Mouse (Mus musculus): ENCODE results near the gene Lpin1. TPM values are rescaled to one million over a fixed set of nuclear protein-coding genes. Genes with fewer than 3 reads are reported as not detected.
A peak's percentile ranks its signal among the peaks of the same experiment; 100 is the strongest.

The Lpin1 gene
- total RNA-seq, 2 experiments from 2014 or later: 17.7 to 20.9 TPM

DNA sequence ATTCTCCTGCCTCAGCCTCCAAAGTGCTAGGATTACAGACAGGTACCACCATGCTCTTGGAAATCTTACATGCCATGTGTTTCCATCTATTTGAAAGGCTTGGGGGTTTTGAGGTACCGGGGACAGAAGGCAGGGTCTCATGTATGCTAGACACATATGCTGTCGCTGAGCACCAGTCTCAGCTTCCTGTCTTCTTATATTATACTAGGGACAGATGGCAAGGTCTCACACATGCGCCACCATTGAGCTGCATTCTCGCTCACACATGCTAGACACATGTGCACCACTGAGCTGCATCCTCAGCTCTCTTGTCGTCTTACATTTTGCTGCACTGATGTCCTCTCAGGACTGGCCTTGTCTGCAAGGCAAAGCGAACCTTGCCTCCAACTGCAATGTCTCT is 8.7 kb upstream of the Lpin1 start:
- DNase-seq (ENCODE audit: low spot score in 2 of 2): no peak

- DNase-seq (ENCODE audit: low spot score in 2 of 2): peak; percentile 76 to 78
Measured at GRCm38 (mm10) chr12:16618512-16619274, 7.9 kb upstream of the Lpin1 start.

GRCm38 (mm10) chr12:16615738-16616137 is 5.0 kb upstream of the Lpin1 start:
- no peak for DNase-seq (ENCODE audit: low spot score in 2 of 2)

DNA sequence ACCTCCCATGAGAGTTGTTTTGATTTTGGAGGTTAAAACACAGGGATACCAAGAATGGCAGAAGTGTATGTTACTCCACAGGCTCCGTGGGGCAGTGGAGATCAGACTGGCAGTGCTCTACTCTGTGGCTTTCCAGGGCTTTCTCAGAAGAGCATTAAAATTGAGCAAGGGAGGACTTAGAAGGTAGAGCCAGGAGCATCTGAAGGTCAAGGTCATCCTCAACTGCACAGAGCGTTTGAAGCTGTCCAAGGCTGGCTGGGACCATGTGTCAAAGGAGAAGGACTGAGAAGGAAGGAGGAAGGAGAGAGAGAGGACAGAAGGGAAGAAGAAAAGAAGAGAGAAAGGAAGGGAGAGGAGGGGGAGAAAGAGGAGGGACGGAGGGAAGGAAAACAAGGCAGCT is 3.8 kb upstream of the Lpin1 start:
- DNase-seq (ENCODE audit: low spot score in 2 of 2): no peak

GRCm38 (mm10) chr12:16605624-16606023 is 5.1 kb downstream of the Lpin1 start:
- DNase-seq (ENCODE audit: low spot score in 2 of 2): no peak

GRCm38 (mm10) chr12:16602271-16602670 is 8.5 kb downstream of the Lpin1 start:
- no peak for DNase-seq (ENCODE audit: low spot score in 2 of 2)

DNA sequence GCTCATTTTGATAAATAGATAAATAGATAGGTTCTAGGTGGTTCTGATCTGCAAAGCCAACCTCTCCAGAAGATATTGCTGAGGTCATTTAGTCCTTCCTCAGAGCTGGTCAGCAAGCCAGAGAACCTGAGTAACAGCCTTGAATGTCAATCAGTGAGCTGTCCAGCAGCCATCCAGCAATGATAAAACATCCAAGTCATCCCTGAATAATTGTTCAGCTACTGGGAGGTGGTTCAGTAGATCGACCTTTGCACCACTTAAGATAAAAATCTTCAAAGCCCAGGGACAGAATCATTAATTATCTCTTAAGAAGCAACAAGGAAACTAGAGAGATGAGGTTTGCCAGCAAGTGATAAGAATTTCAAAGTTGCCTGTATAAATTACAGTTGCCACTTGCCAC is 10.4 kb downstream of the Lpin1 start:
- no peak for DNase-seq (ENCODE audit: low spot score in 2 of 2)

- DNase-seq (ENCODE audit: low spot score in 2 of 2): no peak
Measured at GRCm38 (mm10) chr12:16599359-16599758, 11.4 kb downstream of the Lpin1 start.

GRCm38 (mm10) chr12:16593761-16594160 is 17.0 kb downstream of the Lpin1 start:
- DNase-seq (ENCODE audit: low spot score in 2 of 2): no peak

- DNase-seq (ENCODE audit: low spot score in 2 of 2): no peak
Measured at GRCm38 (mm10) chr12:16593014-16593413, 17.8 kb downstream of the Lpin1 start.

- DNase-seq (ENCODE audit: low spot score in 2 of 2): no peak
Measured at GRCm38 (mm10) chr12:16592451-16592850, 18.3 kb downstream of the Lpin1 start.

DNA sequence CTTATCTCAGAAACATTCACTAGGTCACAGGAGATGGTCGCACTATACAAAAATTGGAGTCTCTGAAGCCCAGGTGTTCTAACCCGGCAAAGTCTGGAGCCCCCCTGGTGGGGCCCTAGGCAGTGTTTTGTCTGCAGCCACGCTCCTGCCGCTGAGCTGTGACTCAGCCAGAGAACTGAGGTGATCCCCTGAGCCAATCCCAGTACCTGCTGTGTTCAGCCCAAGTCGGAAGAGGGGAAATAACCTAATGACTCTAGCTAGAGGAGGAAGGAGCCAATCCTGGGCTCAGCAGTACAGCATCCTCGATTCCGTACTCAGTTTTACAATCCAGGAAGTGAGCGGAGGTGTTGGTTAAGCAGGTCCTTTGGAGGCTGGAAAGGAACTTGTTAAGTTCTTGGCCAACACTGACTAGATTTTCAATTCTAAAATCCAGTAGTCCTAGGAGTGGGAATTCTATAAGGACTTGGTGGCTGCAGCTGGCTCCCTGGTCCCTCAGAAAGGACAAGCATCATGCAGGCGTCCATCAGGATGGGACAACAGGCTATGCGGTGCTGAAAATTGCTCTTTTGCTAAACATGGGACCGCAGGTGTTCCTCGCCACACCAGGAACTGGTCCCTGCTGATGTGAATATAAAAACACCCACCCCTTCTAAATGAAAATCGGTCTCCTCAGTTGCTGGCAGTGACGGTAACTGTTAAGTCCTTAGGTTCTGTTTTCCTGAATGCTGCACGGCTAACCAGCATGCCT is 19.1 kb downstream of the Lpin1 start:
- peak; percentile 74 to 83 for DNase-seq (ENCODE audit: low spot score in 2 of 2)

DNA sequence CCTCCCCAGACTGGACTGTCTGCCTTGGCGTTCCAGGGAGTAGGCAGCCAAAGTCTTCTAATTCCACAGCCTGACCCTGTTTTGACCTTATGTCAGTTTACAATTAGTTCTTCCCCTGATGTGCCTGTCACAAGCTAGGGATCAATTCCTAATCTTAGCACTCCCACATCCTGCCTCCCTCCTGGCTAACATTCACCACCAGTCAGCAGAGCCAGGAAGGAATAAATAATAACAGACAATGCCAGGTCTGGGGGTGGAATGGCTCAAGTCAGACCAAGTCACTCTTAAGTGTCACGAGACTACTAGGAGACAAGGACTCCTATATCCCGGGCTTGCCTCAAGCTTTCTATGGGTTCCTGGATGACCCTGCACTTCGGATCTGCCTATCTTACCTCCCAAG is 20.8 kb downstream of the Lpin1 start:
- no peak for DNase-seq (ENCODE audit: low spot score in 2 of 2)

DNA sequence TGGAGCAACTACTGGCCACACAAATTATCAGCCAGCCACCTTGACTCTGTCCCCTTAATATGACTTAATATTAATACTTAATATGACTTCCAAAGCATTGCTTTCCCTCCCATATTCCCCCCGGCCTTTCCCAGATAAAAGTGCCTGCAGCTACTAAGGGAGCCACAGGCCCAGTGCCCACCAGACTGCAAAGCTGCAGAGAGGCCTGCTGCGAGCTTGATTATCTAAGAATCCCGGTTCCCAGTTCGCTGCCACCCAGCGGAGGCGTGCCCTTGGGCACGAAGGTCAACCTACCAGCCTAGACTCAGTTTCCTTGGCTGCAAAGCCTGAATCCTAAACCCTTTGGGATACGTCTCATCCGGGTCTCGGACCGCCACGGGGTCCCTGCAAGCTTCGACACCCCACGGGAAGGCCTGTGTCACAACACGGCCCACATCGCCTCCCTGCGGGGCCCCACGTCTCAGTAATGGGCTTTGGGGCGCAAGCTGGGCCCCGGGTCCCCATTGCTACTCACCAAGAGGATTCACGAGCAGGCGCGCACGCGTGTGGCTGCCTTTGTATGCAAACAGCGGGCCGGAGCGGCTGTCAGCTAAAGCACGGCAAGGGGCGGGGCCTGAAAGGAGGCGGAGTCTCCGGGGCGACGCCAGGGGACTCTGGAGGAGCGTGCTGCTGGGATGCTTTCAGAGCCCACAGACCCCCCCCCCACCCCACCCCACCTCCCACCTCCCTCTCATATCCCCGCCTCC is 21.4 kb downstream of the Lpin1 start:
- peak; percentile 90 to 93 for DNase-seq (ENCODE audit: low spot score in 2 of 2)

GRCm38 (mm10) chr12:16588396-16589042 is 22.2 kb downstream of the Lpin1 start:
- DNase-seq (ENCODE audit: low spot score in 2 of 2): peak in 1 of 2 experiments; percentile 51

DNA sequence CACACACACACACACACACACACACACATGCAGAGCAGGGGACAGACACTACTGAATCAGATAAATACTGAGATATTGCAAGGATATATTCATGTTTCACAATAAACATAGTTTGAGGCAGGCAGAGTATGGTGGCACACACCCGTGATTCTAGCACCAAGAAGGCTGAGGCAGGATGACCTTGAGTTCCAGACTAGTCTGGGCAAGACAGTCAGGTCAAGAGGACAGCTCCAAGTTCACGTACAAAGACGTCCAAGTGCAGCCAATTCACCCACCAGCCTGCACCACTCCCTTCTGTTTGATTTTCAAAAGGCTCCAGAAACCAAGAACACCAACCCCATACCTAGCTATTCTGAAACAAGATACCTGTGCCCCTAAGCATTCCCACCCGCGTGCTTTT is 23.0 kb downstream of the Lpin1 start:
- DNase-seq (ENCODE audit: low spot score in 2 of 2): no peak

GRCm38 (mm10) chr12:16587111-16587510 is 23.7 kb downstream of the Lpin1 start:
- no peak for DNase-seq (ENCODE audit: low spot score in 2 of 2)

- no peak for DNase-seq (ENCODE audit: low spot score in 2 of 2)
Measured at GRCm38 (mm10) chr12:16584964-16585363, 25.8 kb downstream of the Lpin1 start.

- DNase-seq (ENCODE audit: low spot score in 2 of 2): no peak
Measured at GRCm38 (mm10) chr12:16584035-16584682, 26.6 kb downstream of the Lpin1 start.

DNA sequence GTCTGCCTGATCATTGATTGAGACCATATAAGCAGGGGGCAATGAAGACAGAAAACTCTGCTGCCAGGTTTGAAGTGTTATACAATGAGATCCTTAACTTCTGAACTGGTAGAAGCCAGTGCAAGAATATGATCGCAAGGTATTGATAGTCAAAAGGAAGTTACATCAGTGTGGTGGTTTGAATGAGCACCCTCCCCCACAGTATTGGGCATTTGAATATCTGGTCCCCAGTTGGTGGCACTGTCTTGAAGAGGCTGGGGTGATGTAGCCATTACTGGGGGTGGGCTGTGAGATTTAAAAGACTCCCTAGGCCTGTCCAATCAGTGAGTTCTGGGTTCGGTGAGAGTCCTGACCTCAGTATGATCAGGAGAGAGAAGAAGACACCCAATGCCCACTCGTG is 27.5 kb downstream of the Lpin1 start:
- DNase-seq (ENCODE audit: low spot score in 2 of 2): no peak

DNA sequence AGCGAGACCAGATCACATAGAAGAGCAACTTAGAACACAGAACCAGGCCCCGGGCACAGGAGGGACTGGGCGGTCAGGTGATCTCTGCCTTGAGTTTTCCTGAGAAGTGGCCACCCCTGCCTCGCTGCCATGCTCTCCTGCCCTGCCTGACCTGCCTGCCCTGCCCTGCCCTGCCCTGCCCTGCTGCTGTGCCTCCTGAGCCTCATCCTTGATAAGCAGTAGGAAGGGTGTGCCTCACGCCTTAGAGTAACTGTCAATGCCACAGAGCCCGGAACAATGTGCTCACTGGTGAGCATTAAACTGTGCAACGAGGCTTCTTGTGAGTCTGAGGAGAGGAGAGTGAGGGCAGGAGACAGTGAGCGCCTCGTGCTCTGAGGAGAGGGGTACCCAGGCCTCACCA is 30.5 kb downstream of the Lpin1 start:
- no peak for DNase-seq (ENCODE audit: low spot score in 2 of 2)
